Mouse (Mus musculus): Measurements from ENCODE around the gene Lrriq3.

GRCm38 (mm10) chr3:155055231-155055916 is 37.9 kb upstream of the Lrriq3 start, which contains the start of gene Tnni3k:
- TF ChIP-seq GATA1 (IDR thresholded peaks at IDR 0.05; ENCODE audit: low read length) (no peak), TAL1 (IDR thresholded peaks at IDR 0.05; ENCODE audit: low read length) (no peak)

Data from erythroblast, embryonic 14.5 days (primary cell).